Mouse (Mus musculus) bone marrow macrophage, adult 2 months (primary cell): ENCODE results near the gene Taf15. TPM values are rescaled to one million over a fixed set of nuclear protein-coding genes. Genes with fewer than 3 reads are reported as not detected.

Experiments used
- H3K27ac ChIP-seq: 2 replicates; pipeline ENCODE4 v1.5.1; 2012; ENCODE audit warnings: low read depth, low read length; ENCODE audit not compliant: insufficient read depth
- H3K4me1 ChIP-seq: 2 replicates; pipeline ENCODE4 v1.6.1; 2012; ENCODE audit warnings: low read length; ENCODE audit not compliant: control insufficient read depth, insufficient read depth
- H3K4me3 ChIP-seq: 2 replicates; pipeline ENCODE4 v1.5.1; 2012; ENCODE audit warnings: mild to moderate bottlenecking, low read length, moderate library complexity; ENCODE audit not compliant: insufficient read depth
- CTCF ChIP-seq: IDR thresholded peaks from 2 replicates; pipeline ENCODE4 v1.5.1; 2012; ENCODE audit warnings: low read depth, mild to moderate bottlenecking, low read length, moderate library complexity
- POLR2A ChIP-seq: IDR thresholded peaks from 2 replicates; pipeline ENCODE4 v1.6.1; 2012; ENCODE audit warnings: mild to moderate bottlenecking, low read depth, low read length, borderline replicate concordance
- polyA plus RNA-seq: library from polyadenylated mRNA; stranded (reverse); fragments of >200 nt; gene quantifications from 2 replicates; pipeline ENCODE4 v1.2.4, GENCODE M21; 2012; ENCODE audit not compliant: missing spikeins, insufficient read depth, insufficient read length

Gene Taf15
- polyA plus RNA-seq: 81.6 and 104 TPM in 2 replicates

GRCm38 (mm10) chr11:83472324-83473234 is at the start of gene Taf15:
Gene Taf15 (plus strand): TSS chr11:83473086.
- H3K27ac ChIP-seq: peak within 1 kb of the TSS; percentile 87
- H3K4me1 ChIP-seq: peaks cover 11% of the 10 kb centered on the region
- TF ChIP-seq POLR2A: no peak
- peak; percentile 94 for TF ChIP-seq CTCF

GRCm38 (mm10) chr11:83424681-83425080 is 48.2 kb upstream of the Taf15 start:
- no peak overlapping the region for H3K4me3 ChIP-seq
- TF ChIP-seq POLR2A: no peak
- peak; percentile 81 for TF ChIP-seq CTCF
- no peak overlapping the region for H3K27ac ChIP-seq
- H3K4me1 ChIP-seq: peaks cover 2% of the 10 kb centered on the region; the same call in 1 of the 2 replicates

More at GRCm38 (mm10) chr11:83472324-83473234, at the start of gene Taf15:
- peak within 1 kb of the TSS; percentile 85 for H3K4me3 ChIP-seq

- Histone ChIP-seq H3K4me1 (peaks cover 2% of the 10 kb centered on the region; the same call in 1 of the 2 replicates), H3K27ac (no peak overlapping the region), H3K4me3 (peak overlapping the region; percentile 38)
- TF ChIP-seq POLR2A: no peak
- TF ChIP-seq CTCF: no peak
Measured at GRCm38 (mm10) chr11:83426964-83427363, 45.9 kb upstream of the Taf15 start.

GRCm38 (mm10) chr11:83429355-83429754 is 43.5 kb upstream of the Taf15 start, which contains the start of gene Gas2l2:
Gene Gas2l2 (minus strand): TSS chr11:83429455.
- Histone ChIP-seq H3K4me1 (peaks cover 2% of the 10 kb centered on the region; the same call in 1 of the 2 replicates), H3K4me3 (no peak within 1 kb of the TSS), H3K27ac (no peak within 1 kb of the TSS)
- no peak for TF ChIP-seq POLR2A
- no peak for TF ChIP-seq CTCF

GRCm38 (mm10) chr11:83432533-83432932 is 40.4 kb upstream of the Taf15 start:
- no peaks in the 10 kb centered on the region; the same call in 1 of the 2 replicates for H3K4me1 ChIP-seq
- no peak overlapping the region for H3K4me3 ChIP-seq
- no peak overlapping the region for H3K27ac ChIP-seq
- TF ChIP-seq CTCF (no peak), POLR2A (no peak)

- no peak for TF ChIP-seq CTCF
- Histone ChIP-seq H3K27ac (no peak within 1 kb of the TSS), H3K4me3 (no peak within 1 kb of the TSS), H3K4me1 (no peaks in the 10 kb centered on the region)
Measured at GRCm38 (mm10) chr11:83437377-83437776, 35.5 kb upstream of the Taf15 start, which contains the start of gene 1700020L24Rik. Gene 1700020L24Rik (plus strand): TSS chr11:83437677.

GRCm38 (mm10) chr11:83439426-83440060 is 33.3 kb upstream of the Taf15 start:
- Histone ChIP-seq H3K4me3 (peak overlapping the region; percentile 71), H3K27ac (no peak overlapping the region), H3K4me1 (no peaks in the 10 kb centered on the region)
- TF ChIP-seq CTCF (no peak), POLR2A (no peak)

GRCm38 (mm10) chr11:83440081-83441064 is 32.5 kb upstream of the Taf15 start:
- H3K27ac ChIP-seq: no peak overlapping the region
- no peaks in the 10 kb centered on the region for H3K4me1 ChIP-seq
- TF ChIP-seq POLR2A (no peak), CTCF (peak; percentile 51)

GRCm38 (mm10) chr11:83441235-83441634 is 31.7 kb upstream of the Taf15 start:
- Histone ChIP-seq H3K4me3 (no peak overlapping the region), H3K4me1 (no peaks in the 10 kb centered on the region), H3K27ac (no peak overlapping the region)
- TF ChIP-seq CTCF: no peak
- no peak for TF ChIP-seq POLR2A

More at GRCm38 (mm10) chr11:83440081-83441064, 32.5 kb upstream of the Taf15 start:
- H3K4me3 ChIP-seq: peak overlapping the region; percentile 71
